Mouse (Mus musculus) G1E (cell line): Measurements from ENCODE around the gene Pask. TPM values are rescaled to one million over a fixed set of nuclear protein-coding genes. Genes with fewer than 3 reads are reported as not detected.
A peak's percentile ranks its signal among the peaks of the same experiment; 100 is the strongest.

ENCODE experiments used
- ATAC-seq: 2 replicates; pipeline ENCODE4 v1.8.0; 2016; ENCODE audit warnings: mild to moderate bottlenecking; ENCODE audit not compliant: insufficient number of reproducible peaks, poor library complexity, low FRiP score, severe bottlenecking; ENCODE audit errors: extremely low read depth
- DNase-seq: peaks from one replicate; pipeline ENCODE4 v3.0.0; 2012; ENCODE audit warnings: low spot score
- H3K27me3 ChIP-seq: 2 replicates; pipeline ENCODE4 v1.6.1; 2012; ENCODE audit warnings: mild to moderate bottlenecking, low read length, inconsistent platforms; ENCODE audit not compliant: insufficient read depth
- H3K36me3 ChIP-seq: replicated peaks from 2 replicates; pipeline ENCODE3; 2012; ENCODE audit warnings: mild to moderate bottlenecking, inconsistent platforms
- H3K4me1 ChIP-seq: 2 replicates; pipeline ENCODE4 v1.6.1; 2012; ENCODE audit warnings: low read depth, low read length, inconsistent platforms, mixed read lengths; ENCODE audit not compliant: insufficient read depth
- H3K4me3 ChIP-seq: 2 replicates; pipeline ENCODE4 v1.5.1; 2012; ENCODE audit warnings: low read depth, mild to moderate bottlenecking, inconsistent platforms, low read length, moderate library complexity, mixed read lengths
- H3K9me3 ChIP-seq: replicated peaks from 2 replicates; pipeline ENCODE4 v1.6.1; 2012; ENCODE audit warnings: inconsistent platforms
- CTCF ChIP-seq: IDR thresholded peaks from 2 replicates; pipeline ENCODE4 v1.5.1; 2012; ENCODE audit warnings: low read depth, low read length, inconsistent platforms, mixed read lengths
- GATA1 ChIP-seq: IDR thresholded peaks from 2 replicates; pipeline ENCODE4 v1.6.1; 2012; ENCODE audit warnings: borderline replicate concordance, low read length, inconsistent platforms, mixed read lengths
- GATA2 ChIP-seq: IDR thresholded peaks from 2 replicates; pipeline ENCODE4 v1.6.1; 2012; ENCODE audit warnings: low read depth, low read length, inconsistent platforms, borderline replicate concordance
- POLR2AphosphoS5 ChIP-seq: IDR thresholded peaks from 2 replicates; pipeline ENCODE4 v1.6.1; 2012; ENCODE audit warnings: low read depth, low read length, inconsistent platforms; ENCODE audit not compliant: insufficient replicate concordance
- TAL1 ChIP-seq: conservative IDR thresholded peaks from 2 replicates; pipeline ENCODE4 v1.6.1; 2012; ENCODE audit warnings: low read depth, low read length, inconsistent platforms, mixed read lengths
- polyA plus RNA-seq: library from polyadenylated mRNA; stranded (reverse); fragments of >175 nt; gene quantifications from 2 replicates; pipeline ENCODE4 v1.2.3, GENCODE M21; 2012
- total RNA-seq, 2 experiments: library from RNA; stranded (forward) in 1 of 2; stranded (reverse) in 1 of 2; fragments of 200-1000 nt in 1 of 2; fragments of >200 nt in 1 of 2; fragmentation: Nextera tagmentation in 1 of 2; gene quantifications; 2 replicates each; pipeline ENCODE4 v1.2.3; 2014 to 2017

The Pask gene
- total RNA-seq (2014; fragmentation: Nextera tagmentation) (23.8 and 25.1 TPM in 2 replicates), total RNA-seq (2017) (24.6 and 29.6 TPM in 2 replicates), polyA plus RNA-seq (6.0 and 10.0 TPM in 2 replicates)

DNA sequence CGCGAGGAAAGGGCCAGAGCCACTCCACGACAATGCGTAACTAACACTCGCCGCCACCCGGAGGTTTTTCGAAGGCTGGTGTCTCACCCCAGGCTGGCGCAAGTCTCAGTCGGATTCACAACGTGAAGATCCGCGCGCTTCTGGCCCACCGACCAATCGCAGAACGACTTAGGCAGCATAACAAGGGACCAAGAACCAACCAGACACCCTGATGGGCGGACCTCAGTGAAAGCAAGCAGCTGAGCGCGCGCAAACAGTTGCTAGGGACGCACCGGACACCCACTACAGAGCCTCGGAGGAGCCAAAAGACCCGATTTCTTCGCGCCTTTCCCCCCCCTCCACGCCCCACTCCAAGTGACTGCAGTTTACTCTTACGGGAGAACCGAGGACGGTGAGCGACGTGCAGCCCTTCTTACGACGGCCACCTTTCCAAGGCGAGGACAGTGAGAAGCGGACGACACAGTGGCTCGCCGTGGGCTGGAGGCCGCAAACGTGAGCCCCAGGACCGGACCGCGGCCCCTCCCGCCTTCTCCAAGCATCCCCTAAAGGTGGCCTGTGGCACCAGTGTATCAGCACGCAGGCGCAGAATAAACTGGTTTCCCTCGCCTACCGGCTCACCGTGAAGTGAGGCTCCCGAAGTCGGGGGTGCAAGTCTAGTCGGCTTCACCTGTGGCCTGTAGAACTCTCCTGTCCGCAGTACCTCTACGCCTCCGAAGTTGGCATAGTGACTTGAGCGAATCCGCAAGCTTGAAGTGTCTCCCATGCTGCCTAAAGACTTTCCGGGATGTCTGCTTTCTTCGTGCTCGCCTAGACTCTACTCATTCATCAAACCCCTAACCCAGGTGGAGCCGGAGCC is at the start of gene Pask, which contains the start of gene Ppp1r7:
Gene Pask (minus strand): TSS at position 835 of the 856 bp plus-strand sequence.
Gene Ppp1r7 (plus strand): TSS at position 207 of the 856 bp plus-strand sequence.
- Histone ChIP-seq H3K4me1 (peaks cover 40% of the 10 kb centered on the region), H3K4me3 (peak within 1 kb of the TSS; percentile 81), H3K36me3 (peaks cover 48% of the 10 kb centered on the region), H3K9me3 (no peaks in the 10 kb centered on the region), H3K27me3 (no peaks in the 10 kb centered on the region)
- no peak for TF ChIP-seq GATA1
- DNase-seq = peak; percentile 99
- ATAC-seq = peak; percentile 92

DNA sequence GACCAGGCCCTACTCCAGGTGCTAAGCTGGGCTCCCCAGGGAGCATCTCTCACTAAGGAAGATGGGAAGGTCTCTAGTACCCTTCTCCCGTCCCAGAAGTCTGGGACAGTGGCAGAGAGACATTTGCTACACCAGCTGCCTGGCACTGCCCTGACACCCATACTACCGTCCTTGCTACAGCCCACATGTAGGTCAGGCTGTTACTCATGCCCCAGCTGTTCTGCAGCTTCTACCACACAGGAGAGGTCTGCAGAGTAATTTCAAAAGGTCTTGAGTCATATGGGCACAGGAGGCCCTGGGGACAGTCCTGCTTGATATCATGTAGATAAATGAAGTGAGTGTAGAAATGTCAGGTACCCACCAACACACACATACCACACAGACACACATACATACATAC is 45.6 kb upstream of the Pask start:
- H3K4me3 ChIP-seq = no peak overlapping the region
- H3K27me3 ChIP-seq = peaks cover 51% of the 10 kb centered on the region
- H3K9me3 ChIP-seq = no peaks in the 10 kb centered on the region
- H3K4me1 ChIP-seq = peaks cover 6% of the 10 kb centered on the region; the same call in 1 of the 2 replicates
- no peaks in the 10 kb centered on the region for H3K36me3 ChIP-seq
- DNase-seq (no peak), ATAC-seq (no peak)
- TF ChIP-seq CTCF (no peak), GATA1 (no peak), GATA2 (no peak), TAL1 (no peak), POLR2AphosphoS5 (no peak)

DNA sequence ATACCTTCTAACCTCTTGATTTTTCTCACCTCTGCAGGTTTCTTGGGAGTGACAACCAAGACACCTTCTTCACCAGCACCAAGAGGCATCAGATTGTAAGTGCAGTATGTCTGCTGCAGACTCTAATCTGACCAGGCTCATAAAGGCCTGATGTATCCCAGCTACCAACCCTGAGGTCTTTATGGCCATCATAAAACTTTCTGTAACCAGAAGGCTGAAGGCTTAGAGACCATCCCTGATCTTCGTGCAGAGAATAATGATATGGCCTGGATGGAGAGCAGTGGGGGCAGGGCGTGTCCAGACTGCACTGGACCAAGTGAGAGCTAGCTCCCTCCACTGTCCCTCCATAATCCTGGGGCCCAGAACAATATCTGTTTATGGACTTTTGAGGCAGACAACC is 43.9 kb upstream of the Pask start:
- TF ChIP-seq TAL1 = no peak
- no peak for TF ChIP-seq GATA2
- TF ChIP-seq CTCF = no peak
- no peak for TF ChIP-seq POLR2AphosphoS5
- TF ChIP-seq GATA1 = no peak

DNA sequence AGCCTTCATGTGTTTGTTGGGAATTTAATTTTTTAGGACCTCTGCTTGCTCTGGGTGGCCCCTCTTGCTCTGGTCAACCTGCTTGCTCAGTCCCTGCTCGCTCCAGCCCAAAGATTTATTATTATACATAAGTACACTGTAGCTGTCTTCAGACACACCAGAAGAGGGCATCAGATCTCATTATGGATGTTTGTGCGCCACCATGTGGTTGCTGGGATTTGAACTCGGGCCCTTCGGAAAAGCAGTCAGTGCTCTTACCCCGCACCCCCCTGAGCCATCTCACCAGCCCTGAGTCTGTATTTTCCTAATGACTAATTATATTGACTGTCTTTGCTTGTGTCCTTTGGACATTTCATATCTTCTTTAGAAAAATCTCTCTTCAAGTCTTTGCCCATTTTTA is 35.8 kb upstream of the Pask start:
- Histone ChIP-seq H3K4me1 (peaks cover 10% of the 10 kb centered on the region; the same call in 1 of the 2 replicates), H3K27me3 (peaks cover 40% of the 10 kb centered on the region), H3K36me3 (no peaks in the 10 kb centered on the region), H3K4me3 (no peak overlapping the region), H3K9me3 (no peaks in the 10 kb centered on the region)
- TF ChIP-seq GATA1 (no peak), TAL1 (no peak), POLR2AphosphoS5 (no peak), CTCF (no peak), GATA2 (no peak)
- DNase-seq (no peak), ATAC-seq (no peak)

More for the DNA sequence above, 43.9 kb upstream of the Pask start:
- H3K4me3 ChIP-seq = no peak overlapping the region
- H3K36me3 ChIP-seq = no peaks in the 10 kb centered on the region
- no peak for DNase-seq
- H3K4me1 ChIP-seq = peaks cover 2% of the 10 kb centered on the region; the same call in 1 of the 2 replicates
- H3K9me3 ChIP-seq = no peaks in the 10 kb centered on the region
- peaks cover 46% of the 10 kb centered on the region for H3K27me3 ChIP-seq
- ATAC-seq = no peak

DNA sequence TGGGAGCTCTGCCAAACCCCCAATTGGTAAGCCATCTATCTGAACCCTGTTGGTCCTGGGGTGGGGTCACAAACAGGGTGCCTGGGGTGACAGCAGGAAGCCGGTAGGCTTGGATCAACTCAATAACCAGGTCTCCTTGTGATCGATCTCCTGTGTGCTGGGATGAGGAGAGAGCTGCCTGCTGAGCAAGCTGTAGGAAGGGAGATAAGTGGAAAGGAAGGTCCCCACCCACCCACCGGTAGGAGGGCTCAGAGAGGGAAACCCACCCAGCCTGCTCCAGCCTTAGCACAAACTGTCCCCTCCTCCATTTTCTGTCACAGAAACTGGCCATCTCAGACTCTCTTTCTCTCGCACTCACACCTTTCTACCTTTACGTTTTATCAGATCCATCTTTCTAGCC is 34.0 kb upstream of the Pask start:
- H3K4me1 ChIP-seq = peaks cover 10% of the 10 kb centered on the region; the same call in 1 of the 2 replicates
- no peak for ATAC-seq
- H3K36me3 ChIP-seq = no peaks in the 10 kb centered on the region
- H3K4me3 ChIP-seq = no peak overlapping the region
- DNase-seq = no peak
- no peaks in the 10 kb centered on the region for H3K9me3 ChIP-seq
- no peak for TF ChIP-seq GATA2
- no peak for TF ChIP-seq CTCF
- TF ChIP-seq GATA1 = no peak
- TF ChIP-seq POLR2AphosphoS5 = no peak
- TF ChIP-seq TAL1 = no peak
- H3K27me3 ChIP-seq = peaks cover 45% of the 10 kb centered on the region

- Histone ChIP-seq H3K9me3 (no peaks in the 10 kb centered on the region), H3K4me1 (peaks cover 10% of the 10 kb centered on the region; the same call in 1 of the 2 replicates), H3K36me3 (peaks cover 24% of the 10 kb centered on the region), H3K27me3 (peaks cover 36% of the 10 kb centered on the region), H3K4me3 (no peak within 1 kb of the TSS)
- TF ChIP-seq GATA1 (no peak), GATA2 (no peak), TAL1 (no peak), POLR2AphosphoS5 (no peak), CTCF (no peak)
- ATAC-seq (no peak), DNase-seq (no peak)
Measured at GRCm38 (mm10) chr1:93373665-93374064, 30.4 kb upstream of the Pask start, which contains the start of gene Ano7. TSS of gene Ano7 (plus strand) at chr1:93373930.
